Mouse (Mus musculus) liver (tissue): ENCODE results near the gene Cmc2.

Experiments
- DNase-seq: peaks from one replicate; pipeline ENCODE4 v3.0.0-alpha.2; 2020; ENCODE audit warnings: mixed read lengths

Cmc2 gene

GRCm38 (mm10) chr8:116921337-116922059 is at the start of gene Cmc2, which contains the start of gene Cenpn:
Gene Cmc2 (minus strand): TSS chr8:116921455.
Gene Cenpn (plus strand): TSS chr8:116921730.
- DNase-seq = peak; percentile 95

- no peak for DNase-seq
These were observed 48.3 kb upstream of the Cmc2 start for GRCm38 (mm10) chr8:116969531-116969930.

GRCm38 (mm10) chr8:116954415-116954814 is 33.2 kb upstream of the Cmc2 start:
- DNase-seq = no peak

- DNase-seq = no peak
These were observed 31.2 kb upstream of the Cmc2 start for GRCm38 (mm10) chr8:116952428-116952827.

GRCm38 (mm10) chr8:116951778-116952177 is 30.5 kb upstream of the Cmc2 start:
- no peak for DNase-seq

GRCm38 (mm10) chr8:116951369-116951768 is 30.1 kb upstream of the Cmc2 start:
- no peak for DNase-seq

GRCm38 (mm10) chr8:116947589-116947988 is 26.3 kb upstream of the Cmc2 start:
- peak; percentile 13 for DNase-seq

- no peak for DNase-seq
These were observed 25.6 kb upstream of the Cmc2 start for GRCm38 (mm10) chr8:116946851-116947250.

- peak; percentile 34 for DNase-seq
These were observed 25.1 kb upstream of the Cmc2 start for GRCm38 (mm10) chr8:116946268-116946838.

- DNase-seq = peak; percentile 65
These were observed 24.1 kb upstream of the Cmc2 start for GRCm38 (mm10) chr8:116945169-116945910.

- DNase-seq = no peak
These were observed 23.1 kb upstream of the Cmc2 start for GRCm38 (mm10) chr8:116944385-116944696.

- DNase-seq = peak; percentile 13
These were observed 22.5 kb upstream of the Cmc2 start for GRCm38 (mm10) chr8:116943555-116944384.

- DNase-seq = peak; percentile 92
These were observed 21.9 kb upstream of the Cmc2 start, which contains the start of gene Atmin for GRCm38 (mm10) chr8:116943161-116943554. Gene Atmin (plus strand): TSS chr8:116943393.

- peak; percentile 19 for DNase-seq
These were observed 21.2 kb upstream of the Cmc2 start for GRCm38 (mm10) chr8:116942284-116943058.

- DNase-seq = no peak
These were observed 14.3 kb upstream of the Cmc2 start for GRCm38 (mm10) chr8:116935506-116935905.

GRCm38 (mm10) chr8:116934976-116935375 is 13.7 kb upstream of the Cmc2 start:
- DNase-seq = no peak

- no peak for DNase-seq
These were observed 7.3 kb upstream of the Cmc2 start for GRCm38 (mm10) chr8:116928588-116928987.

GRCm38 (mm10) chr8:116927880-116928279 is 6.6 kb upstream of the Cmc2 start:
- peak; percentile 60 for DNase-seq

GRCm38 (mm10) chr8:116923526-116923925 is 2.3 kb upstream of the Cmc2 start:
- peak; percentile 12 for DNase-seq

GRCm38 (mm10) chr8:116922060-116922757 is 954 bp upstream of the Cmc2 start:
- DNase-seq = no peak

- DNase-seq = no peak
These were observed 284 bp downstream of the Cmc2 start for GRCm38 (mm10) chr8:116921005-116921336.

- DNase-seq = no peak
These were observed 15.4 kb downstream of the Cmc2 start for GRCm38 (mm10) chr8:116905836-116906235.
